Mouse (Mus musculus) kidney, postnatal 10 days (tissue): ENCODE measurements around the gene Rbm24.

Experiments
- DNase-seq: peaks from one replicate; pipeline ENCODE4 v3.0.0; 2021; ENCODE audit warnings: mixed read lengths

The Rbm24 gene

DNA sequence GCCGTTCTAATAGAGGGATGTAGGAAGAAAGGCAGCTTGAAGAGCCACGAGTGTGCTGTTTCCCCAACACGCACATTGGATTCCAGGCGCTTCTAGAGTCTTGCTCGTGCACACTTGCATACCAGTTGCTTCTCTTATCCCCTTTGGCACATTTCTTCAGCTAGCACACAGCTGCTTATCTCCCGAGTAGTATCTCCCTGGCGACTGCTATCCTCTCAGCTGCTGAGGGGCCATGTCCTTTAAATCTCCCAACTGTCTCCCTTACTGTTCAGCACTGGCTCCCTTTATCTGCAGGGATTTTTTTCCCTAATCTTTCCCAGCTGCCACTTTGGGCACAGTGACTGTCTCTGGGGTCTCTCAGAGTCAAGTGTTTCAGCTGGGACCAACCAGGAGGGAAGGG lies 25.8 kb downstream of the Rbm24 start:
- DNase-seq = no peak

DNA sequence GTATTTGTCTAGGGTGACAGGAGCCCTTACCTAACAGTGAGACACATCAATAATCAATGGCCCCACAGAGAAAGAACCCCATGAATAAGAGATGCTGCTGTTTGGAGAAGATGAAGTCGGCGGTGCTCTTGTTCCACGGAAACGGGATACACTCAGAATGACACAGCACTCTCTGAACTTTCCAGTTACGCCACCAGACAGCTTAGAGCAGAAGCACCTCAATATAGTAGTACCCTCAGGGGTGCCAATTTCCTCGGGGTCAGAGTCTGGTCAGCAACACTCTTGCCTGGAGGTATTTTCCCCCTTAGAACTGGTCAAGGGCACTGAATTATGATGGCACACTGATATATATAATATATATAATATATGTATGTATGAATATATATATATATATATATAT lies 27.8 kb downstream of the Rbm24 start:
- DNase-seq = no peak

- no peak for DNase-seq
These were observed 30.0 kb downstream of the Rbm24 start for GRCm38 (mm10) chr13:46448276-46448675.

- no peak for DNase-seq
These were observed 31.7 kb downstream of the Rbm24 start for GRCm38 (mm10) chr13:46449955-46450354.

- no peak for DNase-seq
These were observed 32.4 kb downstream of the Rbm24 start for GRCm38 (mm10) chr13:46450623-46451022.

DNA sequence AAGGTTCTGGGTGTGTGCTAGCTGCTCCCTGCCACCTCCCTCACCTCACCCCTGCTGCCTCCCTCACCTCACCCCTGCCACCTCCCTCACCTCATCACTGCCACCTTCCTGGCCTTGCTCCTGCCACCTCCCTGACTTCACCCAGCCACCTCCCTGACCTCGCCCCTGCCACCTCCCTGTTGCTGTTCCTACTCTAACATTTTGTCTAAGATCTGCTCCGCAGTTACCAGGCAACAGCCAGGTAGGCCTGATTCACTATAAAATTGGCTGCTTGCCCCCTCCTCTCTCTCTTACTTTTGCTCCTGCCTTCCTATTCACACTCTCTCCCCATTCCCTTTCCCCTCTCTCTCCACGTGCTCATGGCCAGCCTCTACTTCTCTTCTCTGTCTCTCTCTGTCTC lies 33.3 kb downstream of the Rbm24 start:
- no peak for DNase-seq

DNA sequence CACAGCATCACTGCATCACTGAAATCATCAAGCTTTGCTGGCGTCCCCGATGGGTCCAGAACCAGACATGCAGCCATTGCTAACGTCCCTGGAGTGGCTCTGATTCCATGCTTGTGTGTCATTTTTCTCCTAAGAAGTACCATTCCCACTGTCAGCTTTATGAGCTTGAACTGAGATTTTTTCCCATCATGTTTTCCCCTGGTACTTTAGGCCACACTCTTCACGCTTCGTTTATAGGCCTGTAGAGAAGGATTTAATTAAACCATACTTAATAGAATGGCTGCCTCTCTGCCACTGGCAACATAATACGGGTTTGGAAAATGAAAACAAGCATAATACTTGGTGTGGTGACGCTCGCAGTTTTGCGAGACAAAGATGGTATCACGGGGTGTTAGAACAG lies 41.3 kb downstream of the Rbm24 start:
- DNase-seq = no peak

GRCm38 (mm10) chr13:46462280-46462679 lies 44.0 kb downstream of the Rbm24 start:
- no peak for DNase-seq

DNA sequence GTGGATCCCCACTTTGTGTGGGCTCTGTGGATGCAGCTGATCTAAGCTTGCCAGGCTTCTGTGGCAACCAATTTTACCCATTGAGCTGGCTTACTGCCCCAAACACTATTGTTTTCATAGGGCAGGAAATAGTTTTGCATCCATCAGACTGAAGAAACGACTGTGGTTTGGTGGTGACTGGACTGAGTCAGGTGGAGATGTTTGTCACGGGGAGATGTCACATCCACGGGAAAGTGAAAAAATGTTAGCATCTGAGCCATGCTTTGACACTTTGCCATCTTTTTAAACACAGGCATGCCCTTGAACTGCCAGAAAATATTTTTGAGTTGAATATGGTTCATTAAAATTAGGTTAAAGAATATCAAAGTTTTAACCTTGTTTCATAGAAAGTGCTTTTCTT lies 45.5 kb downstream of the Rbm24 start:
- no peak for DNase-seq

DNA sequence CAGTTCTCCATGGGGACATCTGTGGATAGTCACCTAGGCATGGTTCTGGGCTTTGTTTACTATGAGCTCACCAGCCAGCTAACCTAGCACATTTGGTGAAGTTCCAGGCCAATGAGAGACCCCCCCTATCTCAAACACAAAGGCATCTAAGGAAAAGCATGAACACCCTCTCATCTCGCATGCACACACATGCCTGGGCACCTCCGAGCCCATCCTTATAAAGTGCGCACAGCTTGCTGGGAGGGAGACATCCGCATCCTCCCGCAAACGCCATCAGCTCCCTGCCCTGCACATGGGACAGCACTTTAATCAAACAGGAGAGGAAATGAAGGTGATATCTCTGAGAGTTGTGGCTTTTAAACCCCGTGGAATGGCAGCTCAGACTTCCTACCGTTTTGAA lies 50.0 kb downstream of the Rbm24 start:
- no peak for DNase-seq

GRCm38 (mm10) chr13:46469536-46469935 lies 51.3 kb downstream of the Rbm24 start:
- DNase-seq = no peak
